Mouse (Mus musculus): ENCODE measurements around the gene Rhox4d. TPM values are rescaled to one million over a fixed set of nuclear protein-coding genes. Genes with fewer than 3 reads are reported as not detected.

Gene Rhox4d
- polyA plus RNA-seq (2012; rRNA removed) = not detected in 2 replicates

GRCm38 (mm10) chrX:37514059-37514458 is at the start of gene Rhox4d:
Gene Rhox4d (plus strand): TSS chrX:37514359.

GRCm38 (mm10) chrX:37480037-37480436 is 34.1 kb upstream of the Rhox4d start, which contains the start of gene Rhox4c:
Gene Rhox4c (plus strand): TSS chrX:37480337.

GRCm38 (mm10) chrX:37530152-37530551 is 16.0 kb downstream of the Rhox4d start, which contains the start of gene Rhox2e:
Gene Rhox2e (plus strand): TSS chrX:37530452.

GRCm38 (mm10) chrX:37541719-37542118 is 27.6 kb downstream of the Rhox4d start, which contains the start of gene Rhox3e:
Gene Rhox3e (plus strand): TSS chrX:37542019.

GRCm38 (mm10) chrX:37557112-37557511 is 43.0 kb downstream of the Rhox4d start, which contains the start of gene Rhox4e:
Gene Rhox4e (plus strand): TSS chrX:37557412.

Other genes starting within 250 kb of the Rhox4d start
- not detected in 2 replicates for gene Rhox4a, start 249.0 kb upstream of the Rhox4d start, polyA plus RNA-seq (2012; rRNA removed)
- gene Rhox3a2, start 134.3 kb upstream of the Rhox4d start, polyA plus RNA-seq (2012; rRNA removed) = not detected in 2 replicates
- gene Rhox4a2, start 123.5 kb upstream of the Rhox4d start, polyA plus RNA-seq (2012; rRNA removed) = not detected in 2 replicates
- gene Rhox2b, start 102.3 kb upstream of the Rhox4d start, polyA plus RNA-seq (2012; rRNA removed) = not detected in 2 replicates
- gene Rhox4b, start 81.9 kb upstream of the Rhox4d start, polyA plus RNA-seq (2012; rRNA removed) = 0.02 TPM in 1 of 2 replicates, not detected in the other
- not detected in 2 replicates for gene Rhox2c, start 60.7 kb upstream of the Rhox4d start, polyA plus RNA-seq (2012; rRNA removed)
- gene Rhox3c, start 55.8 kb upstream of the Rhox4d start, polyA plus RNA-seq (2012; rRNA removed) = not detected in 2 replicates
- not detected in 2 replicates for gene Rhox4c, start 34.0 kb upstream of the Rhox4d start, polyA plus RNA-seq (2012; rRNA removed)
- not detected in 2 replicates for gene Rhox2d, start 20.9 kb upstream of the Rhox4d start, polyA plus RNA-seq (2012; rRNA removed)
- not detected in 2 replicates for gene Rhox2e, start 16.1 kb downstream of the Rhox4d start, polyA plus RNA-seq (2012; rRNA removed)
- not detected in 2 replicates for gene Rhox3e, start 27.7 kb downstream of the Rhox4d start, polyA plus RNA-seq (2012; rRNA removed)
- gene Rhox4e, start 43.1 kb downstream of the Rhox4d start, polyA plus RNA-seq (2012; rRNA removed) = not detected in 2 replicates
- not detected in 2 replicates for gene Rhox2f, start 57.0 kb downstream of the Rhox4d start, polyA plus RNA-seq (2012; rRNA removed)
- gene Rhox3f, start 66.6 kb downstream of the Rhox4d start, polyA plus RNA-seq (2012; rRNA removed) = not detected in 2 replicates
- not detected in 2 replicates for gene Rhox4f, start 93.3 kb downstream of the Rhox4d start, polyA plus RNA-seq (2012; rRNA removed)
- not detected in 2 replicates for gene Rhox3g, start 114.3 kb downstream of the Rhox4d start, polyA plus RNA-seq (2012; rRNA removed)
- not detected in 2 replicates for gene Rhox2g, start 129.1 kb downstream of the Rhox4d start, polyA plus RNA-seq (2012; rRNA removed)
- not detected in 2 replicates for gene Rhox4g, start 137.0 kb downstream of the Rhox4d start, polyA plus RNA-seq (2012; rRNA removed)
- gene Rhox3h, start 154.4 kb downstream of the Rhox4d start, polyA plus RNA-seq (2012; rRNA removed) = not detected in 2 replicates
- not detected in 2 replicates for gene Rhox2h, start 158.9 kb downstream of the Rhox4d start, polyA plus RNA-seq (2012; rRNA removed)

Data from liver, embryonic 14 days (tissue).